Mouse (Mus musculus) hindbrain, postnatal 0 days (tissue): ENCODE measurements around the gene Zfp710. TPM values are rescaled to one million over a fixed set of nuclear protein-coding genes. Genes with fewer than 3 reads are reported as not detected.
"Not testable (repeated sequence)": the region's sequence is repeated elsewhere in the genome, so short reads cannot be mapped to it uniquely, and the experiment has no call there.

ENCODE experiments used
- ATAC-seq: fragments of 200-750 bp; cut with Nextera tagmentation; 2 replicates; pipeline ENCODE4 v1.8.0; 2017; ENCODE audit warnings: mild to moderate bottlenecking, moderate TSS enrichment, moderate library complexity
- DNase-seq: peaks from one replicate; pipeline ENCODE4 v3.0.0-alpha.2; 2015; ENCODE audit warnings: low spot score
- H3K27ac ChIP-seq: fragments of 300-500 bp; sonication (generic); 2 replicates; pipeline ENCODE4 v1.5.1; 2014; ENCODE audit warnings: mild to moderate bottlenecking
- H3K27me3 ChIP-seq: fragments of 300-500 bp; sonication (generic); 2 replicates; pipeline ENCODE4 v1.6.1; 2014; ENCODE audit warnings: low read length, mixed read lengths; ENCODE audit not compliant: insufficient read depth
- H3K36me3 ChIP-seq: fragments of 300-500 bp; sonication (generic); 2 replicates; pipeline ENCODE4 v1.6.1; 2014; ENCODE audit warnings: low read length, mixed read lengths; ENCODE audit not compliant: insufficient read depth
- H3K4me1 ChIP-seq: fragments of 300-500 bp; sonication (generic); 2 replicates; pipeline ENCODE4 v1.6.1; 2014; ENCODE audit warnings: antibody characterized with exemption, low read length, mixed read lengths; ENCODE audit not compliant: insufficient read depth
- H3K4me2 ChIP-seq: fragments of 300-500 bp; sonication (generic); 2 replicates; pipeline ENCODE4 v1.6.1; 2014; ENCODE audit warnings: low read depth, mild to moderate bottlenecking, low read length, moderate library complexity, mixed read lengths
- H3K4me3 ChIP-seq: fragments of 300-500 bp; sonication (generic); 2 replicates; pipeline ENCODE4 v1.5.1; 2014; ENCODE audit warnings: low read length
- H3K9ac ChIP-seq: fragments of 300-500 bp; sonication (generic); replicated peaks from 2 replicates; pipeline ENCODE4 v1.6.1; 2014; ENCODE audit warnings: mild to moderate bottlenecking, low read length, moderate library complexity, mixed read lengths
- H3K9me3 ChIP-seq: fragments of 300-500 bp; sonication (generic); 2 replicates; pipeline ENCODE4 v1.6.1; 2016; ENCODE audit warnings: low read length, mixed read lengths
- CTCF ChIP-seq: IDR thresholded peaks from 2 replicates; pipeline ENCODE4 v1.5.1; 2016; ENCODE audit warnings: antibody characterized with exemption, control low read depth, low read depth
- WGBS: fragments of 180-500 bp; shearing (Covaris S2); extraction: QIAGEN DNeasy Blood & Tissue Kit; methylation state at CpG from one replicate; pipeline ENCODE4 v1.1.7; 2014; 5-methylcytosine and 5-hydroxymethylcytosine counted together
- polyA plus RNA-seq: library from polyadenylated mRNA; unstranded; fragments of >200 nt; fragmentation: Nextera tagmentation; extraction: Ambion mirVana; gene quantifications from 2 replicates; pipeline ENCODE4 v1.2.1, GENCODE M21; 2015
- total RNA-seq: library from RNA; depleted of rRNA; stranded (reverse); fragments of >200 nt; gene quantifications from 2 replicates; pipeline ENCODE4 v1.2.3, GENCODE M21; 2014

Gene Zfp710
- total and polyA plus RNA-seq, 2 experiments from 2014 or later: 10.3 to 25.8 TPM

GRCm38 (mm10) chr7:80123672-80124071, 99.1 kb downstream of the Zfp710 start:
- no peaks in the 10 kb centered on the region for H3K36me3 ChIP-seq
- H3K27ac ChIP-seq: no peak overlapping the region
- no peak for TF ChIP-seq CTCF
- no peaks in the 10 kb centered on the region for H3K27me3 ChIP-seq
- H3K9ac ChIP-seq: no peak overlapping the region
- no peak overlapping the region for H3K4me3 ChIP-seq
- H3K9me3 ChIP-seq: no peaks in the 10 kb centered on the region
- 92% methylated on average over 2 of the region's 2 CpGs for WGBS
- ATAC-seq (no peak), DNase-seq (no peak)
- no peaks in the 10 kb centered on the region for H3K4me1 ChIP-seq
- H3K4me2 ChIP-seq: no peak overlapping the region

- no peak overlapping the region for H3K4me2 ChIP-seq
- 72% methylated on average over 4 of the region's 4 CpGs for WGBS
- H3K27me3 ChIP-seq: no peaks in the 10 kb centered on the region
- DNase-seq: no peak
- no peak for ATAC-seq
- no peaks in the 10 kb centered on the region for H3K9me3 ChIP-seq
- no peaks in the 10 kb centered on the region for H3K4me1 ChIP-seq
- H3K27ac ChIP-seq: no peak overlapping the region
- H3K36me3 ChIP-seq: no peaks in the 10 kb centered on the region
- no peak overlapping the region for H3K4me3 ChIP-seq
- TF ChIP-seq CTCF: no peak
- no peak overlapping the region for H3K9ac ChIP-seq
Measured at GRCm38 (mm10) chr7:80129278-80129677, 104.7 kb downstream of the Zfp710 start.

GRCm38 (mm10) chr7:80130344-80131055, 105.9 kb downstream of the Zfp710 start:
- H3K4me2 ChIP-seq: no peak overlapping the region
- ATAC-seq (no peak), DNase-seq (no peak)
- no peaks in the 10 kb centered on the region for H3K36me3 ChIP-seq
- no peak overlapping the region for H3K27ac ChIP-seq
- no peaks in the 10 kb centered on the region for H3K9me3 ChIP-seq
- H3K4me1 ChIP-seq: peaks cover 4% of the 10 kb centered on the region; the same call in 1 of the 2 replicates
- TF ChIP-seq CTCF: no peak
- H3K9ac ChIP-seq: no peak overlapping the region
- WGBS: 40% methylated on average over 12 of the region's 12 CpGs
- no peaks in the 10 kb centered on the region for H3K27me3 ChIP-seq
- H3K4me3 ChIP-seq: no peak overlapping the region

- not testable (repeated sequence) for H3K4me1 ChIP-seq
Measured at GRCm38 (mm10) chr7:80131315-80131714, 106.7 kb downstream of the Zfp710 start.

GRCm38 (mm10) chr7:80132541-80132940, 107.9 kb downstream of the Zfp710 start:
- Histone ChIP-seq H3K27ac (no peak overlapping the region), H3K36me3 (no peaks in the 10 kb centered on the region), H3K4me2 (no peak overlapping the region), H3K9me3 (no peaks in the 10 kb centered on the region; the same call in 1 of the 2 replicates), H3K4me3 (no peak overlapping the region), H3K9ac (no peak overlapping the region), H3K4me1 (peaks cover 4% of the 10 kb centered on the region; the same call in 1 of the 2 replicates), H3K27me3 (no peaks in the 10 kb centered on the region)
- 46% methylated on average over 9 of the region's 9 CpGs for WGBS
- ATAC-seq (no peak), DNase-seq (peak; percentile 76)
- TF ChIP-seq CTCF: peak; percentile 78

More at GRCm38 (mm10) chr7:80131315-80131714, 106.7 kb downstream of the Zfp710 start:
- H3K9me3 ChIP-seq, H3K9ac ChIP-seq, H3K27me3 ChIP-seq, H3K4me2 ChIP-seq, H3K4me3 ChIP-seq, ATAC-seq, DNase-seq, H3K27ac ChIP-seq, H3K36me3 ChIP-seq: not testable (repeated sequence)
- 73% methylated on average over 7 of the region's 7 CpGs for WGBS
- TF ChIP-seq CTCF: peak; percentile 48

- H3K27ac ChIP-seq: peak overlapping the region; percentile 78
- peaks cover 4% of the 10 kb centered on the region; the same call in 1 of the 2 replicates for H3K4me1 ChIP-seq
- DNase-seq (peak; percentile 93), ATAC-seq (peak; percentile 82)
- no peak overlapping the region for H3K4me3 ChIP-seq
- WGBS: 28% methylated on average over 8 of the region's 8 CpGs
- H3K9me3 ChIP-seq: no peaks in the 10 kb centered on the region; the same call in 1 of the 2 replicates
- TF ChIP-seq CTCF: no peak
- no peaks in the 10 kb centered on the region for H3K36me3 ChIP-seq
- no peak overlapping the region for H3K9ac ChIP-seq
- no peak overlapping the region for H3K4me2 ChIP-seq
- H3K27me3 ChIP-seq: no peaks in the 10 kb centered on the region
Measured at GRCm38 (mm10) chr7:80134454-80135172, 110.0 kb downstream of the Zfp710 start.
